In the genomic region with DNA sequence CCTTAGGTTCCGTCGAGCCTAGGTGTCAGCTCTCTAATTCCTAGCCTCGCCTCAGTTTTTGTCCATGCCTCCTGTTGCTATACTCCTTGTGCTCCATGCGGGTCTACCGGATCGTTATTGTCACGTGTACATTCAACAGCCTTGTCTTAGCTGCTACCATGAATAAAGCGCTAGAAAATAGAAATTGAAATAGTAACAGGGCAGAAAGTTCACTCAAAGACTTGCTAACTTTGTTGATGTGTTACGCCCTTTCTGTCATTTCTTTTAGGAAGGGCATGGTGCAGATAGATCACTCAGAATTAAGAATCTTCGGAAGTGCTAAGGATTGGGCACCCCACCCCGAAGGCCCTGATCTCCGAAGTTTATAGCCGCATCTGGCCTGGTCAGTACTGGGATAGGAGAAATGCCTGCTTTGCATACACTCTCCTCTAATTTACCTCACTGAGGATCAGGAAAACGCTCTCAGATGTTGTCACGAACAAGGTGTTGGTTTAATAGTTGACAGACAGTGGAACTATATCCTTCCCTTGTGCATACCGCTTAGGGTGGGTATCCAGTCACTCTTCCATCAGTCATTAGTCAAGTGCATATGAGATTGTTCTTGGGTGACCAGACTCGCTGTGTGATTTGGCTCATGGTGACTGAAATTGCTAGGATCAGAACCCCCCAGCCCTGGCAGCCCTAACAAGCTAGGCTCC, we compare ENCODE assay signal across 8 mouse cellular contexts. TPM values are rescaled to one million over a fixed set of nuclear protein-coding genes. Genes with fewer than 3 reads are reported as not detected.
DNase-seq lines count a peak whose midpoint lies in the region; ATAC-seq and TF ChIP-seq lines count a peak whose summit lies in the region.

No protein-coding gene starts in this region.

- TF ChIP-seq RAD21 in MEL (IDR thresholded peaks at IDR 0.05; ENCODE audit: low read depth, low read length): no peak

- TF ChIP-seq EP300 in MEL (IDR thresholded peaks at IDR 0.05; ENCODE audit: low read depth in 1 of 2, low read length in 2 of 2): no peak
- no peak for TF ChIP-seq EP300 in liver, postnatal 0 days (IDR thresholded peaks at IDR 0.05; ENCODE audit: low read depth)

- TF ChIP-seq POLR2A in MEL (IDR thresholded peaks at IDR 0.05; ENCODE audit: control insufficient read depth in 1 of 2, insufficient read depth in 1 of 2, low read depth in 1 of 2, low read length in 2 of 2, poor library complexity in 1 of 2): no peak

- no peak for ATAC-seq in heart, embryonic 16.5 days (replicated peaks; ENCODE audit: extremely low read depth, insufficient read depth, low FRiP score)
- ATAC-seq in liver, postnatal 0 days: no peak

- peaks cover 15% of the 10 kb centered on the region for H3K79me2 ChIP-seq in MEL (ENCODE audit: control insufficient read depth, insufficient read depth, low read length, poor library complexity)

- TF ChIP-seq CTCF in MEL (IDR thresholded peaks at IDR 0.05 in 2 of 3, conservative IDR thresholded peaks at IDR 0.05 in 1 of 3; ENCODE audit: control insufficient read depth in 1 of 3, insufficient read depth in 1 of 3, low read depth in 2 of 3, low read length in 3 of 3, poor library complexity in 1 of 3, severe bottlenecking in 1 of 3): no peak
- TF ChIP-seq CTCF in liver, postnatal 0 days (IDR thresholded peaks at IDR 0.05; ENCODE audit: low read depth): no peak

- peak overlapping the region; percentile 88 to 96 for H3K4me3 ChIP-seq in MEL (ENCODE audit: control insufficient read depth in 1 of 2, insufficient read depth in 1 of 2, low read depth in 2 of 2, low read length in 2 of 2)
- peak overlapping the region; percentile 73 for H3K4me3 ChIP-seq in heart, embryonic 16.5 days (ENCODE audit: low read length)
- H3K4me3 ChIP-seq in liver, postnatal 0 days (ENCODE audit: low read depth, low read length): peak overlapping the region; percentile 81

- H3K36me3 ChIP-seq in MEL (ENCODE audit: control insufficient read depth in 1 of 2, insufficient read depth in 2 of 2, low read length in 2 of 2): peaks cover 0 to 17% of the 10 kb centered on the region in 2 experiments; a peak in 2 of 4 replicates
- H3K36me3 ChIP-seq in heart, embryonic 16.5 days (ENCODE audit: control insufficient read depth, insufficient read depth): peaks cover 12% of the 10 kb centered on the region
- H3K36me3 ChIP-seq in liver, postnatal 0 days (replicated peaks; ENCODE audit: insufficient read depth, low read length): peaks cover 15% of the 10 kb centered on the region

- peak overlapping the region; percentile 97 for H3K9ac ChIP-seq in MEL (ENCODE audit: control insufficient read depth, low read depth, low read length, poor library complexity, severe bottlenecking)
- peak overlapping the region; percentile 91 for H3K9ac ChIP-seq in heart, embryonic 16.5 days (ENCODE audit: low read length)
- peak overlapping the region; percentile 71 for H3K9ac ChIP-seq in liver, postnatal 0 days (replicated peaks)

- H3K9me3 ChIP-seq in MEL (replicated peaks; ENCODE audit: insufficient read depth, low read length): no peaks in the 10 kb centered on the region
- no peaks in the 10 kb centered on the region for H3K9me3 ChIP-seq in heart, embryonic 16.5 days (replicated peaks; ENCODE audit: control insufficient read depth, low read length)
- H3K9me3 ChIP-seq in liver, postnatal 0 days (ENCODE audit: low read length): no peaks in the 10 kb centered on the region

- peaks cover 2 to 18% of the 10 kb centered on the region in 2 experiments for H3K4me1 ChIP-seq in MEL (ENCODE audit: control insufficient read depth in 1 of 2, insufficient read depth in 2 of 2, low read length in 2 of 2)
- H3K4me1 ChIP-seq in heart, embryonic 16.5 days (ENCODE audit: control insufficient read depth, insufficient read depth, low read length): peaks cover 16% of the 10 kb centered on the region
- peaks cover 18% of the 10 kb centered on the region for H3K4me1 ChIP-seq in liver, postnatal 0 days (ENCODE audit: insufficient read depth)

- H3K4me2 ChIP-seq in heart, embryonic 16.5 days (ENCODE audit: low read depth, low read length): peak overlapping the region; percentile 85
- H3K4me2 ChIP-seq in liver, postnatal 0 days (ENCODE audit: low read depth, low read length): peak overlapping the region; percentile 73

- no peaks in the 10 kb centered on the region for H3K27me3 ChIP-seq in MEL (ENCODE audit: control insufficient read depth in 1 of 2, insufficient read depth in 2 of 2, low read length in 2 of 2)
- no peaks in the 10 kb centered on the region for H3K27me3 ChIP-seq in heart, embryonic 16.5 days (ENCODE audit: control insufficient read depth, insufficient read depth, low read length)
- no peaks in the 10 kb centered on the region for H3K27me3 ChIP-seq in liver, postnatal 0 days (ENCODE audit: insufficient read depth, low read length)

- peak; percentile 4 for DNase-seq in kidney, adult 18-20 months
- no peak for DNase-seq in kidney, postnatal 14 days
- peak; percentile 12 for DNase-seq in MEL (ENCODE audit: low read depth, low spot score)
- no peak for DNase-seq in liver, postnatal 0 days
- no peak for DNase-seq in ovary, postnatal 36 days (ENCODE audit: low spot score)
- no peak for DNase-seq in cerebellum, adult 8-10 months
- DNase-seq in right cerebral cortex, postnatal 36 days (ENCODE audit: low spot score in 2 of 2): no peak

- peak overlapping the region; percentile 95 for H3K27ac ChIP-seq in MEL (ENCODE audit: control insufficient read depth, low read depth, low read length)
- peak overlapping the region; percentile 96 for H3K27ac ChIP-seq in heart, embryonic 16.5 days (ENCODE audit: low read length)
- peak overlapping the region; percentile 79 for H3K27ac ChIP-seq in liver, postnatal 0 days (ENCODE audit: low read depth)

- 28% methylated on average over 17 of the region's 17 CpGs for WGBS in heart, embryonic 16.5 days
- 28% methylated on average over 17 of the region's 17 CpGs for WGBS in liver, postnatal 0 days (ENCODE audit: insufficient replicate concordance)

TF ChIP-seq in MEL, 35 proteins besides CTCF, POLR2A, EP300 and RAD21 (continues in another document):
- TF ChIP-seq E2F4 (IDR thresholded peaks at IDR 0.05; ENCODE audit: borderline replicate concordance, low read depth, low read length) (no peak), ZC3H11A (IDR thresholded peaks at IDR 0.05; ENCODE audit: low read depth, low read length) (no peak), SMC3 (IDR thresholded peaks at IDR 0.05; ENCODE audit: low read depth, low read length) (no peak), SIN3A (IDR thresholded peaks at IDR 0.05; ENCODE audit: low read length) (no peak; the same call in none of the 2 replicates), KAT2A (conservative IDR thresholded peaks at IDR 0.05; ENCODE audit: low read depth, low read length) (no peak), TAL1 (IDR thresholded peaks at IDR 0.05; ENCODE audit: low read length) (no peak), ZMIZ1 (IDR thresholded peaks at IDR 0.05; ENCODE audit: low read depth, low read length) (no peak), POLR2AphosphoS2 (IDR thresholded peaks at IDR 0.05; ENCODE audit: low read length) (no peak), CHD1 (IDR thresholded peaks at IDR 0.05; ENCODE audit: low read depth, low read length) (no peak), MYB (IDR thresholded peaks at IDR 0.05; ENCODE audit: low read depth, low read length) (no peak), ELF1 (IDR thresholded peaks at IDR 0.05; ENCODE audit: low read depth, low read length) (no peak), RCOR1 (IDR thresholded peaks at IDR 0.05; ENCODE audit: low read depth, low read length) (no peak), MEF2A (IDR thresholded peaks at IDR 0.05; ENCODE audit: extremely low read depth, insufficient replicate concordance, low read depth, low read length, poor library complexity, severe bottlenecking) (no peak), USF2 (IDR thresholded peaks at IDR 0.05; ENCODE audit: borderline replicate concordance in 1 of 2, insufficient read depth in 1 of 2, low read depth in 1 of 2, low read length in 2 of 2) (0 out of 4 replicates have a peak, but pooled peaks of 1 of the 2 experiments have one; percentile 24), JUND (IDR thresholded peaks at IDR 0.05; ENCODE audit: low read depth, low read length) (no peak), USF1 (IDR thresholded peaks at IDR 0.05; ENCODE audit: low read depth, low read length) (peak; percentile 71; the same call in 1 of the 2 replicates), BHLHE40 (IDR thresholded peaks at IDR 0.05; ENCODE audit: borderline replicate concordance, low read depth, low read length) (no peak), ZNF384 (IDR thresholded peaks at IDR 0.05; ENCODE audit: low read depth, low read length) (no peak), MAZ (IDR thresholded peaks at IDR 0.05; ENCODE audit: low read depth, low read length) (no peak), GATA1 (IDR thresholded peaks at IDR 0.05; ENCODE audit: low read depth, low read length) (no peak)

RNA-seq across cellular contexts. Expression of gene Cenpn, which starts 0.7 kb away (rescaled TPM):
- 39.6 and 41.8 TPM in 2 replicates for total RNA-seq in MEL (2012; rRNA removed)
- 10 to 100 TPM in 1 of 2 experiments, not detected in 1; 59.5 TPM for polyA plus RNA-seq in MEL (2012; ENCODE audit: insufficient read depth in 1 of 2, insufficient read length in 2 of 2, low read depth in 1 of 2, low replicate concordance in 2 of 2, missing spikeins in 1 of 2)
- 27.3 and 28.8 TPM in 2 replicates for polyA plus RNA-seq in heart, embryonic 16.5 days (2015; fragmentation: Nextera tagmentation; extraction: Ambion mirVana)
- polyA plus RNA-seq in liver, postnatal 0 days (2015; fragmentation: Nextera tagmentation; extraction: Ambion mirVana): 10.6 and 11.8 TPM in 2 replicates

RNA-seq across cellular contexts. Expression of gene Cmc2, which starts 1.0 kb away (rescaled TPM):
- total RNA-seq in MEL (2012; rRNA removed): 60.2 and 65.4 TPM in 2 replicates
- polyA plus RNA-seq in MEL (2012; ENCODE audit: insufficient read depth in 1 of 2, insufficient read length in 2 of 2, low read depth in 1 of 2, low replicate concordance in 2 of 2, missing spikeins in 1 of 2): 100 to 1,000 TPM in 1 of 2 experiments, not detected in 1; 111 TPM
- polyA plus RNA-seq in heart, embryonic 16.5 days (2015; fragmentation: Nextera tagmentation; extraction: Ambion mirVana): 126 and 133 TPM in 2 replicates
- polyA plus RNA-seq in liver, postnatal 0 days (2015; fragmentation: Nextera tagmentation; extraction: Ambion mirVana): 47.3 and 51.9 TPM in 2 replicates

RNA-seq across cellular contexts. Expression of gene Atmin, which starts 21.0 kb away (rescaled TPM):
- total RNA-seq in MEL (2012; rRNA removed): 17.3 and 19.7 TPM in 2 replicates
- polyA plus RNA-seq in MEL (2012; ENCODE audit: insufficient read depth in 1 of 2, insufficient read length in 2 of 2, low read depth in 1 of 2, low replicate concordance in 2 of 2, missing spikeins in 1 of 2): 10 to 100 TPM in 1 of 2 experiments, not detected in 1; 34.5 TPM
- 10.2 and 10.7 TPM in 2 replicates for polyA plus RNA-seq in heart, embryonic 16.5 days (2015; fragmentation: Nextera tagmentation; extraction: Ambion mirVana)
- polyA plus RNA-seq in liver, postnatal 0 days (2015; fragmentation: Nextera tagmentation; extraction: Ambion mirVana): 2.9 and 3.1 TPM in 2 replicates

RNA-seq across cellular contexts. Expression of gene 1700030J22Rik, which starts 56.5 kb away (rescaled TPM):
- total RNA-seq in MEL (2012; rRNA removed): 0.15 and 0.16 TPM in 2 replicates
- polyA plus RNA-seq in MEL (2012; ENCODE audit: insufficient read depth in 1 of 2, insufficient read length in 2 of 2, low read depth in 1 of 2, low replicate concordance in 2 of 2, missing spikeins in 1 of 2): under 1 TPM in 1 of 2 experiments, not detected in 1; 0.38 TPM
- 0.70 and 1.6 TPM in 2 replicates for polyA plus RNA-seq in heart, embryonic 16.5 days (2015; fragmentation: Nextera tagmentation; extraction: Ambion mirVana)
- 0.33 TPM in 2 replicates for polyA plus RNA-seq in liver, postnatal 0 days (2015; fragmentation: Nextera tagmentation; extraction: Ambion mirVana)

Comparison
In these comparisons a context has a peak if more than half of its experiments do, and no peak if none do; other contexts are left out.
1. DNase-seq: peak in kidney, adult 18-20 months (single experiment) and MEL (single experiment); none in kidney, postnatal 14 days (single experiment), liver, postnatal 0 days (single experiment), ovary, postnatal 36 days (single experiment), cerebellum, adult 8-10 months (single experiment) and right cerebral cortex, postnatal 36 days (0 of 2).
2. Peak in every context shown above with its lines, with median percentiles within 50 percentile points of each other: H3K27ac ChIP-seq, H3K4me3 ChIP-seq and H3K9ac ChIP-seq.